Mouse (Mus musculus) kidney, embryonic 15.5 days (tissue): Measurements from ENCODE around the gene Errfi1. TPM values are rescaled to one million over a fixed set of nuclear protein-coding genes. Genes with fewer than 3 reads are reported as not detected.

Experiments used
- ATAC-seq: fragments of 200-750 bp; cut with Nextera tagmentation; replicated peaks from 2 replicates; pipeline ENCODE4 v1.8.0; 2017; ENCODE audit warnings: moderate TSS enrichment; ENCODE audit not compliant: low FRiP score
- H3K27ac ChIP-seq: fragments of 300-500 bp; sonication (generic); 2 replicates; pipeline ENCODE4 v1.5.1; 2015; ENCODE audit warnings: mild to moderate bottlenecking, inconsistent platforms
- H3K27me3 ChIP-seq: fragments of 300-500 bp; sonication (generic); 2 replicates; pipeline ENCODE4 v1.6.1; 2015; ENCODE audit warnings: inconsistent platforms
- H3K36me3 ChIP-seq: fragments of 300-500 bp; sonication (generic); 2 replicates; pipeline ENCODE4 v1.6.1; 2015; ENCODE audit warnings: inconsistent platforms
- H3K4me1 ChIP-seq: fragments of 300-500 bp; sonication (generic); 2 replicates; pipeline ENCODE4 v1.6.1; 2015; ENCODE audit warnings: inconsistent platforms
- H3K4me2 ChIP-seq: fragments of 300-500 bp; sonication (generic); 2 replicates; pipeline ENCODE4 v1.6.1; 2015; ENCODE audit warnings: moderate library complexity, mild to moderate bottlenecking, inconsistent platforms
- H3K4me3 ChIP-seq: fragments of 300-500 bp; sonication (generic); replicated peaks from 2 replicates; pipeline ENCODE4 v1.5.1; 2015; ENCODE audit warnings: mild to moderate bottlenecking, inconsistent platforms
- H3K9ac ChIP-seq: fragments of 300-500 bp; sonication (generic); 2 replicates; pipeline ENCODE4 v1.6.1; 2015; ENCODE audit warnings: mild to moderate bottlenecking, inconsistent platforms
- H3K9me3 ChIP-seq: fragments of 300-500 bp; sonication (generic); replicated peaks from 2 replicates; pipeline ENCODE4 v1.6.1; 2016; ENCODE audit warnings: inconsistent platforms
- WGBS: fragments of 180-500 bp; shearing (Covaris S2); methylation state at CpG from one replicate; pipeline ENCODE4 v1.1.7; 2015; ENCODE audit warnings: mixed read lengths; 5-methylcytosine and 5-hydroxymethylcytosine counted together
- polyA plus RNA-seq: library from polyadenylated mRNA; unstranded; fragments of >200 nt; fragmentation: Nextera tagmentation; extraction: Ambion mirVana; gene quantifications from 2 replicates; pipeline ENCODE4 v1.2.1, GENCODE M21; 2015

Errfi1 gene
- polyA plus RNA-seq: 29.3 and 34.2 TPM in 2 replicates

DNA sequence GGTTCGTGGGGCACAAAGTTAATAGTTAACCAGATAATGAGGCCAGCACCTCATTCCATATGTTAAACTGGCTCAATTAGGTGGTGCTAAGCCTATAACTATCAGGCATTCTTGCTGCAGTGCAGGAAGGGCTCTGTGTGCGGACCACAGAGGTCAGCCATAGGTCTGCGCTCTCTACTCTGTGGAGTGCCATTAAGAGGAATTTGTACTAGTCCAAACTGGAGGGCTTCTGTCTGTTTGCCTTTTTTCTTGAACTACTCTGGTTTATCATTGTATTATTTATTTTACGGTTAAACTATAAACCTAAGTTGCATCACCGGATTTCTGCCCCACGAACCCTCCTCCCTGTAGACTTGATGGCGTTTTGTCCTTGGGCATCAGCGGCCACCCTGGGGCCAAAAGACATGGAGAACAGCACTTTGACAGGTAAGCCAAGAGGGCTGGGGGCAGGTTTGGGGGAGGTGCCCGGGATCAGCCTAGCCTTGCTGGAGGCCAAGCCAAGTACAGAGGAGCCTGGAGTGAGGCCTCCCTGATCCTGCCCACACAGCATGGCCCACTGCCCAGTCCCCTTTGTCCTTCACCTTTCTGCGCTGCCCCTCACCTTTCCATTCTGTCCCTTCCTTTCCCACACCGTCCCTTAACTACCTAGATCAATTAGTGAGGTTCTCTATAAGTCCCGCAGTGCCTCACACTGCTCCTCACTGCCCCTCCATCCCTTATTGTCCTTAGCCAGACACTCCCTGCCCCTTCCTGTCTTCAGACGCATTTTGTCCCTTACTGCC is at the start of gene Errfi1:
TSS of gene Errfi1 (plus strand) at position 240 of the 782 bp plus-strand sequence.
- Histone ChIP-seq H3K27me3 (no peaks in the 10 kb centered on the region), H3K27ac (peak within 1 kb of the TSS; percentile 97), H3K9ac (peak within 1 kb of the TSS; percentile 35), H3K4me1 (peaks cover 43% of the 10 kb centered on the region), H3K4me2 (peak within 1 kb of the TSS; percentile 68), H3K36me3 (0 out of 2 replicates have a peak, but pooled peaks cover 4% of the 10 kb centered on the region), H3K4me3 (peak within 1 kb of the TSS; percentile 70), H3K9me3 (no peaks in the 10 kb centered on the region)
- WGBS: 47% methylated on average over 13 of the region's 13 CpGs
- peak; percentile 59 for ATAC-seq

DNA sequence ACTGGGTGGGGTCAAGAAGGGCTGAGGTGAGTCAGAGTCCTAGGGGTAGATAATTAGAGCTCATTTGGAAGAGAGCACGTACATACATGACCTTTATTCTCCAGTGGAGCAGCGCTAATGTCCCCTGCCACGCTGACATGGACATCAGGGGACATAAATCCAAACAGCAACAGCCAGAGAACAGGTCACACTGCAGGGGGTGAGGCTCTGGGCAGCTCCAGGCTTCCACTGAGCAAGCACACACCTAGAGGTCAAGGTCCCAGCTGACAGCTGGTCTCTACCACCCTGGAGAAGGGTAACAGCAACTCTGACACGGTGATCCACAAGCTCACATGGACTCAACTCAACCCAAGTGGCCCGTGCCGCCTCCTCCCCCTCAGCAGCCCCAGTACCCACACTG is 49.5 kb upstream of the Errfi1 start:
- Histone ChIP-seq H3K27ac (0 out of 2 replicates have a peak overlapping the region, but pooled peaks have one; percentile 58), H3K36me3 (no peaks in the 10 kb centered on the region), H3K4me2 (no peak overlapping the region), H3K9ac (no peak overlapping the region), H3K27me3 (no peaks in the 10 kb centered on the region), H3K4me3 (no peak overlapping the region), H3K4me1 (peaks cover 56% of the 10 kb centered on the region), H3K9me3 (no peaks in the 10 kb centered on the region)
- 47% methylated on average over 6 of the region's 6 CpGs for WGBS
- no peak for ATAC-seq

DNA sequence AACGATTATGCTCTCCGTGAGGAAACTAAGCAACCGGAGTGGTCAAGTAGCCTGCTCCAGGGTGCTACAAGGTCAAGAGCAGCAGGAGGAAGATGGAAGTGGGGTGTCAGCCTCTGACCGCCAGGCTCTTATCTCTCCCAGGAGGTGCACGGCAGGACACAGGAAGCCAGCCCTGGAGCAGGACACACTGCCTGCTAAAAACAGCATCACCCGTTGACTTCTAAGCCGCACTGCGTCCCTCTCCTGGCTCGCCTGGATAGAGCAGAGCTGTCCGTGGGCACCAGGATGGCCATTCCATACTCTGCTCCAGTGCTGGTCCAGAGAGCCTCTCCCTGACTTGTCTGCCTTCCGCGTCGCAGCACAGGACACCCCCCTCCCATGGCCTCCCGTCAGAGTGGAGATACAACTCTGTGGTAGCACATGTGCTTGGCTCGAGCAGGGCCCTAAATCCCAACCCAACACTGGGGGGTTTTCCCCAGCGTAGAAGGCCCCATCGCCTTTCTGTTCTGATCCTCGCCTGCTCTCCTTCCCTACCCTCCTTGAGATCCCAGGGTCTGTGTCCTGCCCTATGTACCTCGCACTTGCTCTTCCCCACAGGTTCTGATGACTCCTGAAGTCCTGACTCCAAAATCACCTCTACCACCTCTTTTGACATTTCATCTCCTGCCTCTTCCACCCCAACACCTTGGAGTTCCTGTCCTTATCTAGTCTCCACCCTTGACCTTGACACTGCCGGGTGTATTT is 45.8 kb upstream of the Errfi1 start:
- Histone ChIP-seq H3K27ac (peak overlapping the region; percentile 86), H3K9ac (no peak overlapping the region), H3K36me3 (no peaks in the 10 kb centered on the region), H3K9me3 (no peaks in the 10 kb centered on the region), H3K4me3 (no peak overlapping the region), H3K27me3 (no peaks in the 10 kb centered on the region), H3K4me1 (peaks cover 47% of the 10 kb centered on the region), H3K4me2 (no peak overlapping the region)
- 68% methylated on average over 20 of the region's 20 CpGs for WGBS
- ATAC-seq: 0 out of 2 replicates have a peak, but pooled peaks have one; percentile 22

DNA sequence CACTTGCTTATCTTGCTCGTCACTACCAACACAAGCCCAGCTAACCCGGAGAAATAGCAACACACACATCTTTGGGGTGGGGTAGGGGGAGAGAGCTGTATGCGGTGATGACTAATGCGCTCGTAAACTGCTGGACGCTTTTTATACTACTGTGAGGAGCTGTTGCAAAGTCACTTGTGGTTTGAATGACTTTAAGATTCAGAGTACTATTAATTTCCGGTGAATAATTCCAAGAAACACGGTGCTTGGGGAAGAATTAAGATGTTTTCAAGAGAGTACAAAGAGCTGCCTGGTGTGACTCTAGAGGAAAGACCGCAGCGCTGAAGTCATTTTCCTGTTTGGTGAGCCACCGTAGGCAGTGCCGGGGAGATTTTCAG is 45.3 kb upstream of the Errfi1 start:
- H3K4me3 ChIP-seq: no peak overlapping the region
- peak overlapping the region; percentile 31; the same call in 1 of the 2 replicates for H3K4me2 ChIP-seq
- H3K27ac ChIP-seq: peak overlapping the region; percentile 86
- H3K9ac ChIP-seq: no peak overlapping the region
- H3K36me3 ChIP-seq: no peaks in the 10 kb centered on the region
- 33% methylated on average over 12 of the region's 12 CpGs for WGBS
- peaks cover 44% of the 10 kb centered on the region for H3K4me1 ChIP-seq
- no peaks in the 10 kb centered on the region for H3K27me3 ChIP-seq
- ATAC-seq: 0 out of 2 replicates have a peak, but pooled peaks have one; percentile 31
- no peaks in the 10 kb centered on the region for H3K9me3 ChIP-seq

DNA sequence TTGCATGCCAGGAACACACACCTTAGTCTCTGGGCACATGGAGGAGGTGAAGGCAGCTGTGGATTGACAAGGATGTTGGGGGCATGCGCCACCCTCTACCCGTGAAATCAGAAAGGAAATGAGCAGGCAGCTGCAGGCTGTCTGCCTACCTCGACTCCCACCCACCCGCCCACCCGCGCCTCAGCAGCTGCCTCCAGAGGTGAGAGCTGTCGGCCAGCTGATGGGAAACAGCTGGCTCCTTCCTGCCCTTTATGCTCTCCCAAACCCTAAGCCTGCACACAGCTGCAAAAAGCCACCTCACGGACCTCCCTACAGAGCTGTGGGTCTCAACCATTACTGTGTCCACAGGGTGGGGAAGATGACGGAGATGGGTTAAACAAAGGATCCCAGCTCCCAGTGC is 44.4 kb upstream of the Errfi1 start:
- H3K9ac ChIP-seq: no peak overlapping the region
- no peaks in the 10 kb centered on the region for H3K36me3 ChIP-seq
- H3K4me3 ChIP-seq: no peak overlapping the region
- H3K27ac ChIP-seq: peak overlapping the region; percentile 86
- 15% methylated on average over 9 of the region's 9 CpGs for WGBS
- peak overlapping the region; percentile 31 for H3K4me2 ChIP-seq
- H3K27me3 ChIP-seq: no peaks in the 10 kb centered on the region
- peaks cover 37% of the 10 kb centered on the region for H3K4me1 ChIP-seq
- ATAC-seq: peak; percentile 83
- no peaks in the 10 kb centered on the region for H3K9me3 ChIP-seq

DNA sequence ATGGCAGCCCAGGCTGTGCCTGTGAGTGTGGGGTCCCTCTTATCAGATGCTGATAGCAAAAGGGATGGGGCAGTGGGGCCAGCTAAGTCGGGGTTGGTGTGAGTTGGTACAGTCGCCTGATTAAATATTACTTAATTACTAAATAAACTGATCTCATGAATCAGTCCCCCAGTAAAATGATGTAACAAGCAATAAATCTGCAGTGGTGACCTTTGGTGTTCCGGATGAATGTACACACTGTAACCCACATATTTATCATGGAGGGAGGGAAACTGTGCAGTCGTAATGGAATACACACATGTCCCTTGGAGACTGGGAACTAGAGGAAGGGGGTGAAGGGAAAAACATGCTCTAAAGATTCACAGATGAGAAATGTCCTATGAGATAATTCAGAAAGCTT is 38.6 kb upstream of the Errfi1 start:
- Histone ChIP-seq H3K4me3 (no peak overlapping the region), H3K4me1 (peaks cover 49% of the 10 kb centered on the region), H3K4me2 (no peak overlapping the region), H3K9ac (no peak overlapping the region), H3K9me3 (no peaks in the 10 kb centered on the region), H3K27me3 (no peaks in the 10 kb centered on the region), H3K36me3 (no peaks in the 10 kb centered on the region), H3K27ac (peak overlapping the region; percentile 49; the same call in 1 of the 2 replicates)
- 36% methylated on average over 4 of the region's 4 CpGs for WGBS
- no peak for ATAC-seq

DNA sequence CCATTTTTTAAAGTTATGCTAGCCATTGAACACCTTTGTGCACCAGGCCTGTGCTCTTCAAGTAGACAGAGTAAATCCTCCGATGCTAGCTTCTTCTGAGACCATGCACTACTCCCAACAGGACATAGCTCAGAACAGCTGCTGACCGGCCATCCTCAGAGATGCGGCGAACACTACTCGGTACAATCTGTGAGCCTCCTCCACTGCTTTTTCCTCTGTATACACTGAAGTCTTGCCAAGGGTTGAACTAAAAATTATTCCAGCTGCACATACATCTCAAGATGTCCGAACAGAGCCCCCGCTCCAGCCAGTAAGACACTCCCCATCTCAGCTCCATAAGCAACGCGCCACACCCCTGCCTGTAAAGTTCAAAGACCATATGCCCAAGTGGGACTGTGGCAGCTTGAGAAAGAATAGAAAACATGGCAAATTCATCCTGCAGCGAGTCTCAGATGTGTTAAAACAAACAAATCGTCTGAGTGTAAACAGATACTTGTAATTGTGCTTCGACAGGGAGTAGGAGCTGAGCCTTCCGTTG is 37.2 kb upstream of the Errfi1 start:
- no peak overlapping the region for H3K9ac ChIP-seq
- no peak for ATAC-seq

DNA sequence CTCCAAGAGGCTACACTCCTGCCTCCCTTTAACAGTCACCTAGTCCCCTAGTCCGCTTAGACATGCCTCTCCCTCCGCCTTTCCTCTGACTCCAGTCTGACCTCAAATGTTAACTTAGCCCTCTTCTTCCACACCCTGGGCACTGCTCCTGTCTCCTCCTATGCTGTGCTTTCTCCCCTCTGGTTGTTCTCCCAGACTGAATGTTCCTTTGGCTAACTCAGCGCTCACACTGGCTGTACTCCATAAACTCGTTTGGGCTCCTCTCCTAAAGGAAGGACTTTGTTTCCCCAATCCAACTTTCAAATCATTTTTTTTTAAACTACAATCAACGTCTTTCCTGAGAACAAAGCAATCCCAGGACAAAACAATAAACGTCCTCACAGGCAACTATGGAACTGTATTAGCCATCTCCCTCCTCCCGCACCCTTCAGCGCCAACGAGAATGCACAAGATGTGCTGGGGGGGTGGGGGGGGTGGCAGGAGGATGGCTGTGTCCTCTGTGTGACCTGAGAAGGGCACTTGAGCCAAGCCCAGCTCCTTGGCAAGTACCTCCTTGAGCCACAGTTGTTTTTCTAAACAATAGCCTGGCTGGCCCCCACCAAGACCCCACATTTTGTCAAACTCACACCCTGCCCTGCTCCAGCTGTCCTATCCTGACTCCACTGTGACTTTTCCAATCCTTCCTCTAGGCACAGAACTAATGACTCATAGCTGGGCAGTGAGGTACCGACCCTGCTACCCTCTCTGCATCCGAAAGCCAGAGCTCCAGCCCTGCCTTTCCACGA is 34.4 kb upstream of the Errfi1 start:
- Histone ChIP-seq H3K36me3 (no peaks in the 10 kb centered on the region), H3K27ac (no peak overlapping the region), H3K4me1 (peaks cover 86% of the 10 kb centered on the region), H3K9me3 (no peaks in the 10 kb centered on the region), H3K27me3 (no peaks in the 10 kb centered on the region), H3K9ac (no peak overlapping the region), H3K4me3 (no peak overlapping the region), H3K4me2 (no peak overlapping the region)
- ATAC-seq: no peak
- 61% methylated on average over 12 of the region's 12 CpGs for WGBS

More for the DNA sequence above, 37.2 kb upstream of the Errfi1 start:
- Histone ChIP-seq H3K36me3 (no peaks in the 10 kb centered on the region), H3K4me2 (no peak overlapping the region), H3K4me3 (no peak overlapping the region), H3K4me1 (peaks cover 61% of the 10 kb centered on the region), H3K27ac (peak overlapping the region; percentile 79), H3K9me3 (no peaks in the 10 kb centered on the region), H3K27me3 (no peaks in the 10 kb centered on the region)
- 43% methylated on average over 13 of the region's 13 CpGs for WGBS

DNA sequence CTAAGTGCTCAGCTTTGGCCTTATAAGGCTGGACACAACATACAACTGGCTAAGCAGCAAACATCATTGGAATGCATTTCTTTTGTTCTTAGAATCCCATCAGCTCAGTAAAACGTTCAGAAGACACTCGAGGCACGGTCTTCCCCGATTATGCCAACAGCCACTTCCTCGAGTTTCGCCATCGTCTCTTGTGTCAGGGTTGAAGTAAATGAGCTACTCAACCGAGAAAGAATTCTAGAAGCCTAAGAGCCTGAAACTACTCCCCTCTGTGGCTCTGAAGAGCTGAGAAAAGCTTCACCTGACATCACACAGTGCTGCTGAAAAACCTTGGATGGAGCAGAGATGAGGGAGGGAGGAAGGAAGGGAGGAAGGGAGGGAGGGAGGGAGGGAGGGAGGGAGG is 32.3 kb upstream of the Errfi1 start:
- Histone ChIP-seq H3K4me1 (peaks cover 85% of the 10 kb centered on the region), H3K9me3 (no peaks in the 10 kb centered on the region), H3K27me3 (no peaks in the 10 kb centered on the region), H3K4me3 (no peak overlapping the region), H3K4me2 (no peak overlapping the region), H3K36me3 (no peaks in the 10 kb centered on the region), H3K27ac (0 out of 2 replicates have a peak overlapping the region, but pooled peaks have one; percentile 18), H3K9ac (no peak overlapping the region)
- 46% methylated on average over 8 of the region's 8 CpGs for WGBS
- no peak for ATAC-seq

DNA sequence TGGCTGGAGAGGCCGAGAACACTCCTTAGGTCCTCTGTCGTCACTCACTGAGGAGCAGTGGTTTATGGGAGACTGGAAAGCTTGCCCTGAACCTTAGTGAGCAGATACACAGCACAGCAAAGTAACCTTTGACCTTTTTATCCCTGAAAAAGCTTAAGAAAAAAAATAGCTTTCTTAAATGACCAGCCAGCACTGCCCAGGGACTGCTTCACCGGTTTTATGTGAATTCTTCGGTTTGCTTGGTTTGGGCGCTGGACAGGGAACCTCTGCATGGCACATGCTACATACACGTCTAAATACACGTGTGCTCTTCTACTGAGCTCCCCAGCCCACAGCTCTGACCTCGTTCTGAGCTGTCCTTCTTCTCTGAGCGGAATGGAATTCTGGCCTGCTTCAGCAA is 31.1 kb upstream of the Errfi1 start:
- no peaks in the 10 kb centered on the region for H3K36me3 ChIP-seq
- no peak for ATAC-seq
- H3K4me1 ChIP-seq: peaks cover 86% of the 10 kb centered on the region
- H3K9ac ChIP-seq: no peak overlapping the region
- no peaks in the 10 kb centered on the region for H3K9me3 ChIP-seq
- H3K27ac ChIP-seq: peak overlapping the region; percentile 69
- H3K4me3 ChIP-seq: no peak overlapping the region
- WGBS: 41% methylated on average over 9 of the region's 9 CpGs
- H3K27me3 ChIP-seq: no peaks in the 10 kb centered on the region
- H3K4me2 ChIP-seq: no peak overlapping the region

DNA sequence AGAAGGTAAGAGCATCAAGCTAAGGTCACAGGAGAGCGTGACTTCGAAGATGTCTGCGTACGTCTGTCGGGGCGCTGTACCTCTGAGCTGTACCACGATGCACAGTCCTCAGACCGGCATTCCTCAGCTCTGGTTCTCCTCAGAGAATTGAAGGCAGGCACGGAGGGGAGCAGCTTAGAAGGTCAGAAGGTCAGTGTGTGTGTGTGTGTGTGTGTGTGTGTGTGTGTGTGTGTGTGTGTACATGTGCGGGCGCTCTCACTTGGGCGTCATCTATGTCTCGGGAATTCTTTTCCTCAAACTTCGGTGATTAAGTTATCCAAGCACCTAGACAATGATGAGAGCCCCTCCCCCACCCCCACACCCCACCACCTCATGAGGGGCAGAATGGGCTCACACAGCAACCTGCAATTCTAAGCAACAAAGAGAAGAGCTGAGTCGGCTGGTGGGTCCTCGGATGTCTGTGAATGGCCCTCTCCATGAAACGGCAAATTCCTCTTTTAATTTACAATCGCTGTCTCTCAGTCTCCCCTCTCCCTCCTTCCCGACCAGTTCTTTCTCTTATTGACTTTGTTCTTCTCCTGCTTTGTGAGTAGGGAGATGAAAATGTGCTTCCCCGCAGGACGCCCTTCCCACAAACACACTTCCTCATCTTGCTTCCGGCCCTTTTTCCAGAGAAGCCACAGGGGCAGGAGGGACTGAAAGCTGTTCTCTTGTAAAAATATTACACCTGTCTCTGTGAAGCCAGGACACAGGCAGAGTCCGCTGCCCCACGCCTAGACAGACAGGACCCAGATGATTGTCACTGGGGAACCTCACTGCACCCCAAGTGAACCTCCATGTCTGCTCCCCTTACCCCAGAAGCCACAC is 29.9 kb upstream of the Errfi1 start:
- 50% methylated on average over 24 of the region's 24 CpGs for WGBS
- H3K27ac ChIP-seq: peak overlapping the region; percentile 69
- H3K9me3 ChIP-seq: no peaks in the 10 kb centered on the region
- H3K9ac ChIP-seq: no peak overlapping the region
- H3K4me2 ChIP-seq: peak overlapping the region; percentile 6; the same call in 1 of the 2 replicates
- ATAC-seq: no peak
- no peaks in the 10 kb centered on the region for H3K27me3 ChIP-seq
- peaks cover 88% of the 10 kb centered on the region for H3K4me1 ChIP-seq
- no peaks in the 10 kb centered on the region for H3K36me3 ChIP-seq
- no peak overlapping the region for H3K4me3 ChIP-seq
